Mouse (Mus musculus) heart, embryonic 11.5 days (tissue): ENCODE measurements at regions not wholly inside any gene's neighbourhood (a gene's known extent, or its start where the extent isn't known, plus 50 kb on each side); places are given as distances from the start of the nearest gene placed in this dataset.

Source experiments
- ATAC-seq: fragments of 200-750 bp; cut with Nextera tagmentation; replicated peaks from 2 replicates; pipeline ENCODE4 v1.8.0; 2017; ENCODE audit warnings: moderate library complexity; ENCODE audit not compliant: insufficient number of reproducible peaks, low FRiP score, low TSS enrichment
- H3K27ac ChIP-seq: fragments of 300-500 bp; sonication (generic); 2 replicates; pipeline ENCODE4 v1.5.1; 2014; ENCODE audit warnings: mild to moderate bottlenecking, low read depth, low read length
- H3K27me3 ChIP-seq: fragments of 300-500 bp; sonication (generic); 2 replicates; pipeline ENCODE4 v1.6.1; 2014; ENCODE audit warnings: mild to moderate bottlenecking, low read length, mixed read lengths; ENCODE audit not compliant: control insufficient read depth, insufficient read depth
- H3K36me3 ChIP-seq: fragments of 300-500 bp; sonication (generic); 2 replicates; pipeline ENCODE4 v1.6.1; 2014; ENCODE audit warnings: mild to moderate bottlenecking, low read length, moderate library complexity, mixed read lengths; ENCODE audit not compliant: control insufficient read depth, insufficient read depth
- H3K4me1 ChIP-seq: fragments of 300-500 bp; sonication (generic); 2 replicates; pipeline ENCODE4 v1.6.1; 2014; ENCODE audit warnings: low read length; ENCODE audit not compliant: control insufficient read depth, insufficient read depth
- H3K4me2 ChIP-seq: fragments of 300-500 bp; sonication (generic); 2 replicates; pipeline ENCODE4 v1.6.1; 2014; ENCODE audit warnings: mild to moderate bottlenecking, moderate library complexity
- H3K4me3 ChIP-seq: fragments of 300-500 bp; sonication (generic); 2 replicates; pipeline ENCODE4 v1.5.1; 2014; ENCODE audit warnings: low read depth, low read length
- H3K9ac ChIP-seq: fragments of 300-500 bp; sonication (generic); 2 replicates; pipeline ENCODE4 v1.6.1; 2014; ENCODE audit warnings: mild to moderate bottlenecking, low read depth, low read length, moderate library complexity
- H3K9me3 ChIP-seq: fragments of 300-500 bp; sonication (generic); replicated peaks from 2 replicates; pipeline ENCODE4 v1.6.1; 2016; ENCODE audit warnings: low read length; ENCODE audit not compliant: control insufficient read depth
- WGBS: fragments of 180-500 bp; shearing (Covaris S2); extraction: QIAGEN DNeasy Blood & Tissue Kit; methylation state at CpG from one replicate; pipeline ENCODE4 v1.1.7; 2014; ENCODE audit not compliant: insufficient replicate concordance; 5-methylcytosine and 5-hydroxymethylcytosine counted together

- Histone ChIP-seq H3K4me2 (no peak overlapping the region), H3K27me3 (0 out of 2 replicates have a peak, but pooled peaks cover 3% of the 10 kb centered on the region), H3K4me3 (no peak overlapping the region), H3K27ac (no peak overlapping the region), H3K4me1 (peaks cover 7% of the 10 kb centered on the region; the same call in 1 of the 2 replicates), H3K36me3 (no peaks in the 10 kb centered on the region), H3K9ac (no peak overlapping the region), H3K9me3 (no peaks in the 10 kb centered on the region)
- ATAC-seq: no peak
- WGBS: 23% methylated on average over 6 of the region's 6 CpGs
Measured at GRCm38 (mm10) chr4:124134341-124135164, 216.7 kb upstream of the 4930535I16Rik start.

- H3K36me3 ChIP-seq: no peaks in the 10 kb centered on the region
- no peak overlapping the region for H3K9ac ChIP-seq
- no peak overlapping the region for H3K4me2 ChIP-seq
- H3K9me3 ChIP-seq: no peaks in the 10 kb centered on the region
- H3K4me3 ChIP-seq: no peak overlapping the region
- 66% methylated on average over 5 of the region's 5 CpGs for WGBS
- 0 out of 2 replicates have a peak, but pooled peaks cover 3% of the 10 kb centered on the region for H3K27me3 ChIP-seq
- ATAC-seq: no peak
- H3K4me1 ChIP-seq: peaks cover 7% of the 10 kb centered on the region; the same call in 1 of the 2 replicates
- H3K27ac ChIP-seq: no peak overlapping the region
Measured at GRCm38 (mm10) chr4:124130946-124131345, 213.1 kb upstream of the 4930535I16Rik start.

- Histone ChIP-seq H3K36me3 (no peaks in the 10 kb centered on the region), H3K4me3 (no peak overlapping the region), H3K4me1 (no peaks in the 10 kb centered on the region), H3K27ac (no peak overlapping the region), H3K9ac (no peak overlapping the region), H3K9me3 (no peaks in the 10 kb centered on the region), H3K27me3 (no peaks in the 10 kb centered on the region), H3K4me2 (no peak overlapping the region)
- 82% methylated on average over 8 of the region's 8 CpGs for WGBS
- no peak for ATAC-seq
Measured at GRCm38 (mm10) chr4:124126258-124126657, 208.4 kb upstream of the 4930535I16Rik start.

- no peak for ATAC-seq
- Histone ChIP-seq H3K27ac (no peak overlapping the region), H3K9me3 (no peaks in the 10 kb centered on the region), H3K4me1 (no peaks in the 10 kb centered on the region), H3K4me3 (no peak overlapping the region), H3K36me3 (no peaks in the 10 kb centered on the region), H3K9ac (no peak overlapping the region), H3K4me2 (no peak overlapping the region), H3K27me3 (no peaks in the 10 kb centered on the region; the same call in 1 of the 2 replicates)
- WGBS: 69% methylated on average over 6 of the region's 6 CpGs
Measured at GRCm38 (mm10) chr4:124120334-124120733, 202.5 kb upstream of the 4930535I16Rik start.

- H3K9ac ChIP-seq: no peak overlapping the region
- no peak for ATAC-seq
- WGBS: 78% methylated on average over 12 of the region's 12 CpGs
Measured at GRCm38 (mm10) chr4:124113856-124114345, 196.1 kb upstream of the 4930535I16Rik start.

GRCm38 (mm10) chr4:124110705-124111104 is 192.9 kb upstream of the 4930535I16Rik start:
- WGBS: 59% methylated on average over 8 of the region's 8 CpGs
- Histone ChIP-seq H3K9me3 (no peaks in the 10 kb centered on the region), H3K36me3 (no peaks in the 10 kb centered on the region), H3K27ac (no peak overlapping the region), H3K4me2 (no peak overlapping the region), H3K4me3 (no peak overlapping the region), H3K27me3 (no peaks in the 10 kb centered on the region), H3K4me1 (no peaks in the 10 kb centered on the region), H3K9ac (no peak overlapping the region)
- ATAC-seq: no peak

More at GRCm38 (mm10) chr4:124113856-124114345, 196.1 kb upstream of the 4930535I16Rik start:
- Histone ChIP-seq H3K9me3 (no peaks in the 10 kb centered on the region), H3K4me2 (no peak overlapping the region), H3K27ac (no peak overlapping the region), H3K4me1 (no peaks in the 10 kb centered on the region), H3K4me3 (no peak overlapping the region), H3K27me3 (no peaks in the 10 kb centered on the region), H3K36me3 (no peaks in the 10 kb centered on the region)

- ATAC-seq: no peak
- Histone ChIP-seq H3K27me3 (no peaks in the 10 kb centered on the region), H3K9ac (no peak overlapping the region), H3K27ac (no peak overlapping the region), H3K4me1 (no peaks in the 10 kb centered on the region), H3K4me2 (no peak overlapping the region), H3K9me3 (no peaks in the 10 kb centered on the region), H3K4me3 (no peak overlapping the region), H3K36me3 (no peaks in the 10 kb centered on the region)
- WGBS: 71% methylated on average over 3 of the region's 3 CpGs
Measured at GRCm38 (mm10) chr4:124109371-124109770, 191.5 kb upstream of the 4930535I16Rik start.

- H3K9me3 ChIP-seq: no peaks in the 10 kb centered on the region
- no peak overlapping the region for H3K4me3 ChIP-seq
- H3K27ac ChIP-seq: no peak overlapping the region
- H3K9ac ChIP-seq: no peak overlapping the region
- no peaks in the 10 kb centered on the region for H3K36me3 ChIP-seq
- no peaks in the 10 kb centered on the region for H3K4me1 ChIP-seq
- H3K4me2 ChIP-seq: no peak overlapping the region
- no peak for ATAC-seq
- WGBS: 33% methylated on average over 2 of the region's 2 CpGs
- H3K27me3 ChIP-seq: no peaks in the 10 kb centered on the region
Measured at GRCm38 (mm10) chr4:124102684-124103083, 184.9 kb upstream of the 4930535I16Rik start.
